Mouse (Mus musculus) erythroblast, embryonic 14.5 days (primary cell): ENCODE data around the gene 1700013F07Rik. TPM values are rescaled to one million over a fixed set of nuclear protein-coding genes. Genes with fewer than 3 reads are reported as not detected.
"Not testable (repeated sequence)": the region's sequence is repeated elsewhere in the genome, so short reads cannot be mapped to it uniquely, and the experiment has no call there.

Source experiments
- H3K27me3 ChIP-seq: 2 replicates; pipeline ENCODE4 v1.6.1; 2012; ENCODE audit warnings: inconsistent platforms; ENCODE audit not compliant: control insufficient read depth
- H3K36me3 ChIP-seq: 2 replicates; pipeline ENCODE4 v1.6.1; 2012; ENCODE audit warnings: mild to moderate bottlenecking, inconsistent platforms; ENCODE audit not compliant: control insufficient read depth
- H3K4me1 ChIP-seq: 2 replicates; pipeline ENCODE4 v1.6.1; 2012; ENCODE audit warnings: inconsistent platforms; ENCODE audit not compliant: control insufficient read depth
- H3K4me3 ChIP-seq: replicated peaks from 2 replicates; pipeline ENCODE3; 2012; ENCODE audit warnings: moderate library complexity, mild to moderate bottlenecking, inconsistent platforms
- H3K9me3 ChIP-seq: 2 replicates; pipeline ENCODE4 v1.6.1; 2012; ENCODE audit warnings: low read length, inconsistent platforms, mixed read lengths; ENCODE audit not compliant: control insufficient read depth
- GATA1 ChIP-seq: IDR thresholded peaks from 2 replicates; pipeline ENCODE4 v1.6.1; 2012; ENCODE audit warnings: low read length, inconsistent platforms, mixed read lengths
- TAL1 ChIP-seq: IDR thresholded peaks from 3 replicates; pipeline ENCODE4 v1.6.1; 2012; ENCODE audit warnings: low read length, inconsistent platforms, mixed read lengths
- polyA plus RNA-seq: library from polyadenylated mRNA; stranded (reverse); fragments of >175 nt; gene quantifications from 2 replicates; pipeline ENCODE4 v1.2.3, GENCODE M21; 2012

The 1700013F07Rik gene
- polyA plus RNA-seq = not detected in 2 replicates

DNA sequence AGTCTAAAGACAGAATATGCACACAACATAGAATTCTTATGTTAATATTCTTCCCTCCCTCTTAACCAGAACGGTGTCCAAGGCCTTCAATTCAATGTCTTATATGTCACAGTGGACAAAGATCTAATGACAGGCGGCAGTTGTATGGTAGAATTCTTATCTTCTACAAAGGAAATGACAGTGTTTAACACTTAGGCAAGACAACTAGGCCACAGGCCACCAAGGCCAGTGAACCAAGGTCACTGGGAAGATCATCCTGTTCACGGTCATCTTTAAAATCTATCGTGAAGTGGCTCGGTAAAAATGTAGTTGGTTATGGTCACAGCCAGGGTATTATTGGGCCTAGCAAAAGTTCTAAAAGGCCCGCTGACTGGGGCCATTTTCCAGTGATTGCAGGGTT, at the start of gene 1700013F07Rik:
1700013F07Rik (plus strand) TSS at position 200 of the 400 bp plus-strand sequence.
- TF ChIP-seq GATA1 (no peak), TAL1 (no peak)
- H3K4me3 ChIP-seq = no peak within 1 kb of the TSS
- H3K36me3 ChIP-seq = no peaks in the 10 kb centered on the region
- peaks cover 11% of the 10 kb centered on the region for H3K4me1 ChIP-seq
- no peaks in the 10 kb centered on the region for H3K9me3 ChIP-seq
- peaks cover 51% of the 10 kb centered on the region for H3K27me3 ChIP-seq

GRCm38 (mm10) chr3:108484749-108485148, 49.2 kb upstream of the 1700013F07Rik start:
- no peaks in the 10 kb centered on the region for H3K36me3 ChIP-seq
- no peak overlapping the region for H3K4me3 ChIP-seq
- no peaks in the 10 kb centered on the region for H3K27me3 ChIP-seq
- H3K9me3 ChIP-seq = no peaks in the 10 kb centered on the region
- no peaks in the 10 kb centered on the region; the same call in 1 of the 2 replicates for H3K4me1 ChIP-seq
- TF ChIP-seq TAL1 = no peak
- TF ChIP-seq GATA1 = no peak

GRCm38 (mm10) chr3:108489968-108490367, 44.0 kb upstream of the 1700013F07Rik start:
- Histone ChIP-seq H3K4me3 (no peak overlapping the region), H3K4me1 (no peaks in the 10 kb centered on the region; the same call in 1 of the 2 replicates), H3K27me3 (no peaks in the 10 kb centered on the region), H3K9me3 (no peaks in the 10 kb centered on the region), H3K36me3 (no peaks in the 10 kb centered on the region)
- no peak for TF ChIP-seq TAL1
- no peak for TF ChIP-seq GATA1

DNA sequence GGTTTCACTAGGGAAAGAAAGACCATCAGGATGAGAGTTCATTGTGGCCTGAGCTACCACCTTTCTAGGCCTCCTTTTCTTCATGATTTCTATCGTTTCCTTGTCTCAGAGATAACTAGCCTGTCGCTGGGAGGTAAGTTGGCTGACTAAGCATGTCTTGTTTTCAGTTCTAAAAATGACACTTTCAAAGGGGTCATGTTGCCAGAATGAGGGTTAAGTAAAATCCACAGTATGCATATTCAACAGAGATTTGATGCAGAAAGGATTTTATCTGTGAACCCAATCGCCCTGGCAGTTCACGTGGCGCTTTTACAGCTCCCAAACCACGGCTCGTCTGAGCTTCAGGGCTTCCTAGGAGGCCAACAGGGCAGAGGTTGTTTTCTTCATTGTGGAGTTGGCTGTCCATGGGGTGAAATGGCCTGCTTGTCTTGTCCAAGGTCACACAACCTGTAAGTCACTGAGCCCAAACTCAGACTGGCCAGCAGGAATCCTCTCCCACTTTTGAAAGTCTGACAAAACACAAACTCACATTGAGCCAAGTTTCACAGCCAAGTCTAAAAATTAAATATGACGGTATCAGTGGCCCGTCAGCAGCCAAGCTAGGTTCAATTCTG, 39.0 kb upstream of the 1700013F07Rik start:
- H3K4me1 ChIP-seq = no peaks in the 10 kb centered on the region; the same call in 1 of the 2 replicates
- H3K9me3 ChIP-seq = no peaks in the 10 kb centered on the region

GRCm38 (mm10) chr3:108495486-108495885, 38.5 kb upstream of the 1700013F07Rik start:
- Histone ChIP-seq H3K9me3 (no peaks in the 10 kb centered on the region), H3K4me3 (no peak overlapping the region), H3K36me3 (no peaks in the 10 kb centered on the region), H3K27me3 (no peaks in the 10 kb centered on the region), H3K4me1 (no peaks in the 10 kb centered on the region; the same call in 1 of the 2 replicates)
- TF ChIP-seq TAL1 (no peak), GATA1 (no peak)

More for the DNA sequence above, 39.0 kb upstream of the 1700013F07Rik start:
- Histone ChIP-seq H3K36me3 (no peaks in the 10 kb centered on the region), H3K27me3 (no peaks in the 10 kb centered on the region), H3K4me3 (no peak overlapping the region)
- TF ChIP-seq GATA1 (no peak), TAL1 (no peak)

GRCm38 (mm10) chr3:108497602-108498001, 36.3 kb upstream of the 1700013F07Rik start:
- H3K36me3 ChIP-seq = no peaks in the 10 kb centered on the region
- TF ChIP-seq GATA1 (no peak), TAL1 (no peak)
- H3K27me3 ChIP-seq = no peaks in the 10 kb centered on the region
- H3K4me3 ChIP-seq = no peak overlapping the region
- no peaks in the 10 kb centered on the region for H3K9me3 ChIP-seq
- H3K4me1 ChIP-seq = no peaks in the 10 kb centered on the region; the same call in 1 of the 2 replicates

- TF ChIP-seq TAL1 (no peak), GATA1 (no peak)
- Histone ChIP-seq H3K4me3 (no peak overlapping the region), H3K27me3 (no peaks in the 10 kb centered on the region; the same call in 1 of the 2 replicates), H3K9me3 (no peaks in the 10 kb centered on the region), H3K36me3 (no peaks in the 10 kb centered on the region), H3K4me1 (no peaks in the 10 kb centered on the region; the same call in 1 of the 2 replicates)
Measured at GRCm38 (mm10) chr3:108499826-108500225, 34.1 kb upstream of the 1700013F07Rik start.

- not testable (repeated sequence) for H3K4me1 ChIP-seq, H3K27me3 ChIP-seq, H3K4me3 ChIP-seq, H3K36me3 ChIP-seq, H3K9me3 ChIP-seq
Measured at GRCm38 (mm10) chr3:108501411-108501810, 32.5 kb upstream of the 1700013F07Rik start.

GRCm38 (mm10) chr3:108503908-108504307, 30.0 kb upstream of the 1700013F07Rik start:
- Histone ChIP-seq H3K27me3 (no peaks in the 10 kb centered on the region; the same call in 1 of the 2 replicates), H3K4me3 (no peak overlapping the region), H3K36me3 (no peaks in the 10 kb centered on the region), H3K9me3 (no peaks in the 10 kb centered on the region), H3K4me1 (peaks cover 2% of the 10 kb centered on the region; the same call in 1 of the 2 replicates)
- TF ChIP-seq TAL1 (no peak), GATA1 (no peak)
